Mouse (Mus musculus) hindbrain, embryonic 11.5 days (tissue): ENCODE results near the gene Ntsr2. TPM values are rescaled to one million over a fixed set of nuclear protein-coding genes. Genes with fewer than 3 reads are reported as not detected.

Experiments used
- ATAC-seq: fragments of 200-750 bp; cut with Nextera tagmentation; 2 replicates; pipeline ENCODE4 v1.8.0; 2017; ENCODE audit warnings: mild to moderate bottlenecking, moderate TSS enrichment, moderate library complexity; ENCODE audit not compliant: low FRiP score
- DNase-seq: peaks from one replicate; pipeline ENCODE4 v3.0.0-alpha.2; 2015; ENCODE audit warnings: low spot score
- H3K27ac ChIP-seq: fragments of 300-500 bp; sonication (generic); 2 replicates; pipeline ENCODE4 v1.5.1; 2014; ENCODE audit warnings: mild to moderate bottlenecking, low read depth, low read length
- H3K27me3 ChIP-seq: fragments of 300-500 bp; sonication (generic); 2 replicates; pipeline ENCODE4 v1.6.1; 2014; ENCODE audit warnings: mild to moderate bottlenecking, low read length, moderate library complexity, mixed read lengths; ENCODE audit not compliant: control insufficient read depth, insufficient read depth
- H3K36me3 ChIP-seq: fragments of 300-500 bp; sonication (generic); 2 replicates; pipeline ENCODE4 v1.6.1; 2014; ENCODE audit warnings: mild to moderate bottlenecking, low read length, moderate library complexity, mixed read lengths; ENCODE audit not compliant: control insufficient read depth, insufficient read depth
- H3K4me1 ChIP-seq: fragments of 300-500 bp; sonication (generic); replicated peaks from 2 replicates; pipeline ENCODE4 v1.6.1; 2014; ENCODE audit warnings: low read length, mixed read lengths; ENCODE audit not compliant: control insufficient read depth, insufficient read depth
- H3K4me2 ChIP-seq: fragments of 300-500 bp; sonication (generic); replicated peaks from 2 replicates; pipeline ENCODE4 v1.6.1; 2014; ENCODE audit warnings: mild to moderate bottlenecking, low read depth, low read length
- H3K4me3 ChIP-seq: fragments of 300-500 bp; sonication (generic); 2 replicates; pipeline ENCODE4 v1.5.1; 2014; ENCODE audit warnings: low read depth, low read length
- H3K9ac ChIP-seq: fragments of 300-500 bp; sonication (generic); 2 replicates; pipeline ENCODE4 v1.6.1; 2014; ENCODE audit warnings: low read depth, low read length
- H3K9me3 ChIP-seq: fragments of 300-500 bp; sonication (generic); 2 replicates; pipeline ENCODE4 v1.6.1; 2016; ENCODE audit warnings: low read length; ENCODE audit not compliant: control insufficient read depth
- WGBS: fragments of 180-500 bp; shearing (Covaris S2); extraction: QIAGEN DNeasy Blood & Tissue Kit; methylation state at CpG from one replicate; pipeline ENCODE4 v1.1.7; 2014; 5-methylcytosine and 5-hydroxymethylcytosine counted together
- polyA plus RNA-seq: library from polyadenylated mRNA; unstranded; fragments of >200 nt; fragmentation: Nextera tagmentation; extraction: Ambion mirVana; gene quantifications from 2 replicates; pipeline ENCODE4 v1.2.1, GENCODE M21; 2014

The Ntsr2 gene
- polyA plus RNA-seq, 1 experiment from 2014 or later, result 0.09 TPM

DNA sequence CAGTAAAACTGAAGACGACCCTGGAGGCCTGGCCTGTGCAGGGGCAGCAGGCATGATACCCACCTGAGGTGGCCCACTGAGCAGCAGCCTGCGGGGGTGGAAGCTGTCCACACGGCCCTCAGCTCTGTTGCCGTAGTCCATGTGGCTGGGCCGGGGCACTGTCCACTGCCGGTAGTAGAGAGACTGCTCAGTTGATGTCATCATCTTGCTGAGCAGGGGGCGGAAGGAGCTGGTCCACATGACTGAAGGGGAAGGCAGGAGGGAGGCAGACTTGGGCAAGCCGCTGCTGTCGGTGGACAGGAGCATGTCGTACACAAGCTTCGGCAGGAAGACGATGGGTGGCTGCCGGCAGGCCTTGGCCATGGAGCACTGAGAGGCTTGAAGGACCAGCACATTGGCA is 43.0 kb downstream of the Ntsr2 start:
- H3K4me2 ChIP-seq, result no peak overlapping the region
- H3K4me3 ChIP-seq, result no peak overlapping the region
- H3K27me3 ChIP-seq, result no peaks in the 10 kb centered on the region
- WGBS, result 90% methylated on average over 13 of the region's 13 CpGs
- no peaks in the 10 kb centered on the region for H3K4me1 ChIP-seq
- ATAC-seq (no peak), DNase-seq (no peak)
- H3K9ac ChIP-seq, result no peak overlapping the region
- 0 out of 2 replicates have a peak, but pooled peaks cover 4% of the 10 kb centered on the region for H3K36me3 ChIP-seq
- H3K9me3 ChIP-seq, result no peaks in the 10 kb centered on the region
- no peak overlapping the region for H3K27ac ChIP-seq

DNA sequence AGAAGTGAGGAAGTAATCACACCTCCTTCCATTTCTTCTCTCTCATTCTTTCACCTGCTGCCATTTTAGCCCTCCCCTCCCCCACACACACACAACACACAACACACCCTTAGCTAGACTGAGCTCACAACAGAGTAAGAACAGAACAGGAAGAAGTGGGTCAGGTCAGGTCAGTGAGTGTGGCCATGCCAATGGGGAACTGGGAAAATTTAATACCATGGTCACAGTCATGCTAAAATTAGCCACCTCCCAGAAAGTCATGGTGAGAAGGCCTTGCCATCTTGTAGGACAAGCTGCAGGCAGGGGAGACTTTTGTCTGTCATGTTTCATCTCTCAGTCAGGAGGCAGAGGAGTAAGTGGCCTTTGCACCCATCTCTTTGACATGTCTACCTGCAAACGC is 45.5 kb downstream of the Ntsr2 start:
- 91% methylated on average over 1 of the region's 1 CpGs for WGBS
- Histone ChIP-seq H3K4me3 (no peak overlapping the region), H3K27me3 (no peaks in the 10 kb centered on the region), H3K36me3 (peaks cover 7% of the 10 kb centered on the region; the same call in 1 of the 2 replicates), H3K4me2 (no peak overlapping the region), H3K9ac (no peak overlapping the region), H3K9me3 (no peaks in the 10 kb centered on the region), H3K27ac (no peak overlapping the region), H3K4me1 (no peaks in the 10 kb centered on the region)
- ATAC-seq (no peak), DNase-seq (no peak)

Other genes with a start within 250 kb of the Ntsr2 start
- gene Lpin1, start 42.4 kb upstream of the Ntsr2 start, polyA plus RNA-seq, result 11.0 and 13.3 TPM in 2 replicates
- gene Greb1, start 147.5 kb downstream of the Ntsr2 start, polyA plus RNA-seq, result 8.8 and 11.2 TPM in 2 replicates
- 75.3 and 76.5 TPM in 2 replicates for gene E2f6, start 157.6 kb downstream of the Ntsr2 start, polyA plus RNA-seq
- gene Rock2, start 241.5 kb downstream of the Ntsr2 start, polyA plus RNA-seq, result 15.4 and 17.9 TPM in 2 replicates